Mouse (Mus musculus) bone marrow macrophage, adult 2 months (primary cell): Measurements from ENCODE around the gene Zfr. TPM values are rescaled to one million over a fixed set of nuclear protein-coding genes. Genes with fewer than 3 reads are reported as not detected.
A peak's percentile ranks its signal among the peaks of the same experiment; 100 is the strongest.

ENCODE experiments used
- H3K27ac ChIP-seq: 2 replicates; pipeline ENCODE4 v1.5.1; 2012; ENCODE audit warnings: low read depth, low read length; ENCODE audit not compliant: insufficient read depth
- H3K4me1 ChIP-seq: 2 replicates; pipeline ENCODE4 v1.6.1; 2012; ENCODE audit warnings: low read length; ENCODE audit not compliant: control insufficient read depth, insufficient read depth
- H3K4me3 ChIP-seq: 2 replicates; pipeline ENCODE4 v1.5.1; 2012; ENCODE audit warnings: mild to moderate bottlenecking, low read length, moderate library complexity; ENCODE audit not compliant: insufficient read depth
- CTCF ChIP-seq: IDR thresholded peaks from 2 replicates; pipeline ENCODE4 v1.5.1; 2012; ENCODE audit warnings: low read depth, mild to moderate bottlenecking, low read length, moderate library complexity
- POLR2A ChIP-seq: IDR thresholded peaks from 2 replicates; pipeline ENCODE4 v1.6.1; 2012; ENCODE audit warnings: mild to moderate bottlenecking, low read depth, low read length, borderline replicate concordance
- polyA plus RNA-seq: library from polyadenylated mRNA; stranded (reverse); fragments of >200 nt; gene quantifications from 2 replicates; pipeline ENCODE4 v1.2.4, GENCODE M21; 2012; ENCODE audit not compliant: missing spikeins, insufficient read depth, insufficient read length

Zfr gene
- polyA plus RNA-seq, result 59.0 and 60.8 TPM in 2 replicates

- Histone ChIP-seq H3K27ac (peak within 1 kb of the TSS; percentile 92), H3K4me3 (peak within 1 kb of the TSS; percentile 91), H3K4me1 (peaks cover 6% of the 10 kb centered on the region)
- TF ChIP-seq POLR2A, result 0 out of 2 replicates have a peak, but pooled peaks have one; percentile 30
- no peak for TF ChIP-seq CTCF
These were observed at the start of gene Zfr for GRCm38 (mm10) chr15:12117242-12118092. Zfr (plus strand) TSS chr15:12117831.

GRCm38 (mm10) chr15:12067971-12068370, 49.7 kb upstream of the Zfr start:
- TF ChIP-seq POLR2A (no peak), CTCF (no peak)
- Histone ChIP-seq H3K4me3 (no peak overlapping the region), H3K4me1 (no peaks in the 10 kb centered on the region), H3K27ac (no peak overlapping the region)

DNA sequence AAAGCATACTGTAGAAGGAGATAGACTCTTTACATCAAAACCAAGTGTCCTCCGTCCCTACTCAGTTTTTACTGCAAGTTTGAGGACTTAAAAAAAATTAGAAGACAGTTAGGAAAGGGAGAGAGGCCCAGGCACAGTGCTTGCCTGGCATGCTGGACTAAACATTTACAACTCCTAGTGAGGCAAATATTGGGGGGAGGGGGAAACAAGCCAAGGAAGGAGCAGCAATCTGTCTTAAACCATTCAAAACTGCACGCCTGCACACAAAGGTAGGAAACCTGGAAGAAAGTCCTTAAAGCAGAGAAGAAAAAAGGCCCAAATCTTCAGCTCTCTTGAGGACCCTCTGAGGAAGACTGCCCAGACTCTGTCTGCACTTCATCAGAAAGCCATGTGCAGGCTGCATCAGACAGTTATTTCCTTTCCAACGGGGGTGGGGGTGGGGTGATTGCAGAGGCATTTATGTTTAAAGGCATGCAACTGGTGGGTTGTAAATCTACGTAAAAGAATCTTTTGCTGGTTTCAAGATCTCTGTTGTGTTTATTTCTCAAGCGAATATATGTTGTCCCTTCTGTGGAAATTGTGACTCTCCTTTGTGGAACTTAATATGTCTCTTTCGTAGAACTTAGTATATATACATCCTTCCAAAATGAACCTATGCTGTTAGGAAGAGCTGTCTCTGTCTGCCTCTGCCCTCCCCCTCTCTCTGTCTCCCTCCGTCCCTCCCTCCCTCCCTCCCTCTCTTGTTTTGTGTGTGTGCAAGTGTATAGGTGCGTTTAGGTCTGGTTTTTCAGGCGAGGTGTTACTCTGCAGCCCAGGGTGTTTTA, 49.0 kb upstream of the Zfr start:
- H3K27ac ChIP-seq, result no peak overlapping the region
- H3K4me3 ChIP-seq, result no peak overlapping the region
- H3K4me1 ChIP-seq, result no peaks in the 10 kb centered on the region
- TF ChIP-seq POLR2A (no peak), CTCF (no peak)

- TF ChIP-seq POLR2A, result no peak
- no peak for TF ChIP-seq CTCF
- H3K27ac ChIP-seq, result no peak overlapping the region
- no peaks in the 10 kb centered on the region for H3K4me1 ChIP-seq
- H3K4me3 ChIP-seq, result no peak overlapping the region
These were observed 44.8 kb upstream of the Zfr start for GRCm38 (mm10) chr15:12072709-12073336.

DNA sequence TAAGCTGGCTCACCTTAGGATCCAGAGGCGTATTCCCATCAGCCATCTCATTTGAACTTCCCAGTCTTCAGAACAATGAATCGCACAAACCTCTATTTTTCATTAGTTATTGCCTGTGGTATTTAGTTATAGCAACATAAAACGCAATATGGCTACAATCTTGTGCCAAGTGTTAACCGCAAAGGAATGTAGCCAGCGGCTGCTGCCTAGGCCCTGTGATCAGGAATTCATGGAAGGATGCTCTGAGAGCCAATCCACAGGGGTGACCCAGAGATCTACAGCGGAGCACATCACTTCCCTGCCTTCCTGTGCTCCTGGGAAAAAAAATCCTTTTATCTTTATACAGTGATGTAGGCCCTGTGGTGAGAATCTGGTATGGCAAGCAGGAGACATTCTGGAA, 43.2 kb upstream of the Zfr start:
- H3K4me3 ChIP-seq, result no peak overlapping the region
- H3K27ac ChIP-seq, result no peak overlapping the region
- TF ChIP-seq CTCF (no peak), POLR2A (no peak)
- H3K4me1 ChIP-seq, result no peaks in the 10 kb centered on the region

- H3K4me1 ChIP-seq, result no peaks in the 10 kb centered on the region
- no peak overlapping the region for H3K27ac ChIP-seq
- H3K4me3 ChIP-seq, result no peak overlapping the region
- no peak for TF ChIP-seq CTCF
- TF ChIP-seq POLR2A, result no peak
These were observed 35.3 kb upstream of the Zfr start for GRCm38 (mm10) chr15:12082344-12082743.

DNA sequence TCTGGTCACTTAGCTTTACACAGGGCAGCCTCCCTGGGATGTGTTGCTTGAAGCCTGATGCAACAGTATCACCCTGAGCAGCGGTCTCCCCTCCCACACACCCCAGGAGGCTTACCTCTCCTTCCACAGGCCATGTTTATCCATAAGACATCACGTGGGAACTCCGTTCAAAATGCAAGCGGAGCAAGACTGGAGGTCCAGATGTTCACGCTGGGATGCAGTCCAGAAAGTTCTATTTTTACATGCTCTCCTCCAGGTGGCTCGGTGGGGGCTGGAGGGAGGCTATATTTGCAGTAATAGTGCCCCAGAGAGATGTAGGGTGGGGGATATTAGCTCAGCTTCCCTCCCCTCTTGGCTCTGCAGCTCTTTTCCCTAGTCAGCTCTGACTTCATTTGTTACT, 33.5 kb upstream of the Zfr start:
- Histone ChIP-seq H3K4me1 (no peaks in the 10 kb centered on the region), H3K27ac (no peak overlapping the region), H3K4me3 (no peak overlapping the region)
- no peak for TF ChIP-seq POLR2A
- TF ChIP-seq CTCF, result no peak

GRCm38 (mm10) chr15:12084859-12085258, 32.8 kb upstream of the Zfr start:
- Histone ChIP-seq H3K4me1 (no peaks in the 10 kb centered on the region), H3K4me3 (no peak overlapping the region), H3K27ac (no peak overlapping the region)
- TF ChIP-seq CTCF (peak; percentile 59), POLR2A (no peak)

GRCm38 (mm10) chr15:12087634-12088033, 30.0 kb upstream of the Zfr start:
- Histone ChIP-seq H3K4me3 (no peak overlapping the region), H3K27ac (no peak overlapping the region), H3K4me1 (no peaks in the 10 kb centered on the region)
- TF ChIP-seq CTCF (no peak), POLR2A (no peak)

DNA sequence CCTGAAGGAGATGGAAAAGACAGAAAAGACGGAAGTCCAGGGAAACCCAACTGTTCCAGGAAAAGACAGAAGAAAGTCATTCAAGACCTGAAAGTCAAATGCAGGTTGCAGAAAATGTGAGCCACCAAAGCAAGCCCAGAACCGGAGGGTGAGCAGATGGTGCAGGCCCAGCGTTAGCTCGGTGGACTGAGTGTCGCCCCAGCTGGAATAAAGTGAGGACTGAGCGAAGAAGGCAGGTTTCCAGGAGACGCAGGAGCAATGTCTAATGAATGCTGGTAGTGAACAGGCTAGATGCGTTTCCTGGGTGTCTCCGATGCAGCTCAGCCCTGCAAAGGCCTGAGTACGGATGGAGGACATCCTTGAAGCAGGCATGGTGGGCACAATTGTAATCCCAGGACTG, 29.5 kb upstream of the Zfr start:
- TF ChIP-seq CTCF (no peak), POLR2A (no peak)
- H3K4me3 ChIP-seq, result no peak overlapping the region
- H3K27ac ChIP-seq, result no peak overlapping the region
- no peaks in the 10 kb centered on the region for H3K4me1 ChIP-seq

DNA sequence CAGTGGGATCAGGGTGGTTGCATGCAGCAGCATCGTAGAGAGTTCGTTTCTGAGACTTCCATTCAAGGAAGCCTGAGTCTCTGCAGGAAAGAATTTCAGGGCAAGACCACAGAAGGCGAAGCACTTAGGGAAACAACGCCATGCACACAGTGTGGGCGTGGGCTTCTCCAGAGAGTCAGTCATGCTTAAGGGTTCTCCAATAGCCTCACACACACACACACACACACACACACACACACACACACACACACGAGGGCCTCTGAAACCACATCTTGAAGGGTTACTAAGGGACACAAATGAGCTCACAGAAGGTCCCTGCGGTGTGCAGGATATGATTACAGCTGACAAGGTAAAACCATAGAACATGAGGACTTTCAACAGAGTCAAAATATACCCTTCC, 27.5 kb upstream of the Zfr start:
- Histone ChIP-seq H3K27ac (no peak overlapping the region), H3K4me3 (no peak overlapping the region), H3K4me1 (no peaks in the 10 kb centered on the region)
- TF ChIP-seq POLR2A (no peak), CTCF (no peak)
